9 mouse cellular contexts compared by ENCODE assay signal in genomic region chr1:189028267-189028666, GRCm38 (mm10). TPM values are rescaled to one million over a fixed set of nuclear protein-coding genes. Genes with fewer than 3 reads are reported as not detected.
A peak's percentile ranks its signal among the peaks of the same experiment; 100 is the strongest.
DNase-seq lines count a peak whose midpoint lies in the region; ATAC-seq and TF ChIP-seq lines count a peak whose summit lies in the region.
"Had no signal": no experiment of that assay in that cellular context is flagged by ENCODE, and none has a peak within 500 bp of the region (broad histone marks: within the 10 kb centered on the region; RNA-seq: fewer than 3 reads in every experiment).

No protein-coding gene starts in this region.

- no peaks in the 10 kb centered on the region for H3K9me3 ChIP-seq in hindbrain, embryonic 12.5 days (replicated peaks)
- H3K9me3 ChIP-seq: neural tube, embryonic 12.5 days had no signal

- ATAC-seq in hindbrain, embryonic 12.5 days (ENCODE audit: low FRiP score), result no peak

- WGBS in spleen, adult 2 months, result 54% methylated on average over 1 of the region's 1 CpGs
- WGBS in cerebellum, adult 2 months, result 36% methylated on average over 1 of the region's 1 CpGs
- WGBS in hindbrain, embryonic 12.5 days, result 63% methylated on average over 1 of the region's 1 CpGs

- no peak overlapping the region for H3K9ac ChIP-seq in hindbrain, embryonic 12.5 days
- H3K9ac ChIP-seq: neural tube, embryonic 12.5 days had no signal

- H3K27ac ChIP-seq in spleen, adult 2 months (ENCODE audit: insufficient read depth, low read length), result no peak overlapping the region
- H3K27ac ChIP-seq in cerebellum, adult 2 months (ENCODE audit: insufficient read depth, low read length), result no peak overlapping the region
- no peak overlapping the region for H3K27ac ChIP-seq in hindbrain, embryonic 12.5 days
- H3K27ac ChIP-seq: neural tube, embryonic 12.5 days had no signal

- peak; percentile 28; the same call in 1 of the 2 replicates for TF ChIP-seq CTCF in spleen, adult 2 months (IDR thresholded peaks at IDR 0.05; ENCODE audit: extremely low read depth, insufficient read depth, insufficient read length, insufficient replicate concordance)
- peak; percentile 71 for TF ChIP-seq CTCF in cerebellum, adult 2 months (IDR thresholded peaks at IDR 0.05; ENCODE audit: borderline replicate concordance, insufficient read depth, low read depth, low read length)

- no peak overlapping the region for H3K4me2 ChIP-seq in hindbrain, embryonic 12.5 days (replicated peaks)
- H3K4me2 ChIP-seq: neural tube, embryonic 12.5 days had no signal

- no peak for TF ChIP-seq POLR2A in spleen, adult 2 months (IDR thresholded peaks at IDR 0.05; ENCODE audit: low read depth, low read length)
- no peak for TF ChIP-seq POLR2A in cerebellum, adult 2 months (IDR thresholded peaks at IDR 0.05; ENCODE audit: borderline replicate concordance, insufficient read depth, low read length)

- H3K4me3 ChIP-seq in spleen, adult 2 months (ENCODE audit: extremely low read depth, insufficient read depth, insufficient read length), result no peak overlapping the region
- H3K4me3 ChIP-seq in cerebellum, adult 2 months (replicated peaks; ENCODE audit: insufficient read depth, low read depth, low read length), result no peak overlapping the region
- H3K4me3 ChIP-seq in hindbrain, embryonic 12.5 days, result no peak overlapping the region
- H3K4me3 ChIP-seq: neural tube, embryonic 12.5 days had no signal

- no peaks in the 10 kb centered on the region for H3K36me3 ChIP-seq in spleen, adult 2 months (ENCODE audit: control insufficient read depth, insufficient read depth, low read length)
- H3K36me3 ChIP-seq in hindbrain, embryonic 12.5 days, result no peaks in the 10 kb centered on the region
- H3K36me3 ChIP-seq: neural tube, embryonic 12.5 days had no signal

- peak; percentile 6 for DNase-seq in kidney, adult 18-20 months
- no peak for DNase-seq in kidney, adult 9 months
- DNase-seq in spleen, adult 2 months (ENCODE audit: low read depth in 1 of 2, low spot score in 2 of 2), result no peak
- no peak for DNase-seq in spleen, postnatal 36 days (ENCODE audit: low spot score in 2 of 2)
- DNase-seq in cerebellum, adult 2 months, result peak; percentile 38 to 49
- DNase-seq in retina, embryonic 14.5 days (ENCODE audit: low spot score), result peak; percentile 57
- no peak for DNase-seq in layer of hippocampus, adult 8-10 months (ENCODE audit: low spot score in 2 of 2)

- H3K4me1 ChIP-seq in spleen, adult 2 months (ENCODE audit: control insufficient read depth, insufficient read depth, insufficient read length), result no peaks in the 10 kb centered on the region
- no peaks in the 10 kb centered on the region for H3K4me1 ChIP-seq in cerebellum, adult 2 months (ENCODE audit: control insufficient read depth, insufficient read depth, low read length)
- no peaks in the 10 kb centered on the region for H3K4me1 ChIP-seq in hindbrain, embryonic 12.5 days
- H3K4me1 ChIP-seq: neural tube, embryonic 12.5 days had no signal

- no peaks in the 10 kb centered on the region for H3K27me3 ChIP-seq in spleen, adult 2 months (ENCODE audit: control insufficient read depth, insufficient read depth, low read length)
- H3K27me3 ChIP-seq in cerebellum, adult 2 months (ENCODE audit: control insufficient read depth, insufficient read depth, low read length), result no peaks in the 10 kb centered on the region
- H3K27me3 ChIP-seq in hindbrain, embryonic 12.5 days, result no peaks in the 10 kb centered on the region
- H3K27me3 ChIP-seq: neural tube, embryonic 12.5 days had no signal

RNA-seq across cellular contexts. Expression of gene Kctd3, which starts 20.6 kb away (rescaled TPM):
- 25.4 and 40.9 TPM in 2 replicates for polyA plus RNA-seq in spleen, adult 2 months (2012; rRNA removed)
- 96.6 and 99.9 TPM in 2 replicates for polyA plus RNA-seq in cerebellum, adult 2 months (2012; rRNA removed)
- total RNA-seq in layer of hippocampus, adult 8-10 months (2022), result 10 to 100 TPM; 71.9 to 99.6 (median 91.4) TPM
- 40.3 and 43.3 TPM in 2 replicates for polyA plus RNA-seq in hindbrain, embryonic 12.5 days (2016; fragmentation: Nextera tagmentation; extraction: Ambion mirVana)

Comparison
In these comparisons a context has a peak if more than half of its experiments do, and no peak if none do; other contexts are left out.
1. DNase-seq: peak in kidney, adult 18-20 months (single experiment), cerebellum, adult 2 months (2 of 2) and retina, embryonic 14.5 days (single experiment); none in kidney, adult 9 months (single experiment), spleen, adult 2 months (0 of 2), spleen, postnatal 36 days (0 of 2) and layer of hippocampus, adult 8-10 months (0 of 2).